In genomic region chr13:35079685-35080084, GRCm38 (mm10) we compare ENCODE assay signal across 25 mouse cellular contexts. TPM values are rescaled to one million over a fixed set of nuclear protein-coding genes. Genes with fewer than 3 reads are reported as not detected.
DNase-seq lines count a peak whose midpoint lies in the region; ATAC-seq and TF ChIP-seq lines count a peak whose summit lies in the region.
"Had no signal": no experiment of that assay in that cellular context is flagged by ENCODE, and none has a peak within 500 bp of the region (broad histone marks: within the 10 kb centered on the region; RNA-seq: fewer than 3 reads in every experiment).

No protein-coding gene starts in this region.

- no peak for TF ChIP-seq CTCF in MEL (IDR thresholded peaks at IDR 0.05 in 2 of 3, conservative IDR thresholded peaks at IDR 0.05 in 1 of 3; ENCODE audit: control insufficient read depth in 1 of 3, insufficient read depth in 1 of 3, low read depth in 2 of 3, low read length in 3 of 3, poor library complexity in 1 of 3, severe bottlenecking in 1 of 3)

- peak; percentile 22 to 71; a peak in 2 of 4 replicates for ATAC-seq in hematopoietic stem cell, adult 5-6 weeks (replicated peaks in 1 of 2; ENCODE audit: insufficient read depth in 1 of 2, low FRiP score in 2 of 2, low TSS enrichment in 1 of 2, low read depth in 1 of 2, poor library complexity in 2 of 2, severe bottlenecking in 2 of 2)
- no peak for ATAC-seq in frontal cortex, adult (ENCODE audit: low TSS enrichment)
- ATAC-seq: activated CD4-positive, CD25-positive, alpha-beta regulatory T cell, adult 4 months; CD4-positive, CD25-positive, alpha-beta regulatory T cell, adult 4 months; forebrain, embryonic 15.5 days; hindbrain, postnatal 0 days; Patski had no signal

- H3K9me3 ChIP-seq in MEL (replicated peaks; ENCODE audit: insufficient read depth, low read length), result no peaks in the 10 kb centered on the region
- H3K9me3 ChIP-seq: embryonic facial prominence, embryonic 15.5 days; forebrain, embryonic 15.5 days; G1E; hindbrain, embryonic 13.5 days had no signal

- no peak for TF ChIP-seq RAD21 in MEL (IDR thresholded peaks at IDR 0.05; ENCODE audit: low read depth, low read length)

- no peak overlapping the region for H3K4me3 ChIP-seq in MEL (ENCODE audit: control insufficient read depth in 1 of 2, insufficient read depth in 1 of 2, low read depth in 2 of 2, low read length in 2 of 2)
- H3K4me3 ChIP-seq: embryonic facial prominence, embryonic 15.5 days; erythroblast, embryonic 14.5 days; forebrain, embryonic 15.5 days; hindbrain, embryonic 13.5 days had no signal

- H3K27me3 ChIP-seq in MEL (ENCODE audit: control insufficient read depth in 1 of 2, insufficient read depth in 2 of 2, low read length in 2 of 2), result peaks cover 0 to 1% of the 10 kb centered on the region in 2 experiments; a peak in 2 of 4 replicates
- H3K27me3 ChIP-seq: embryonic facial prominence, embryonic 15.5 days; forebrain, embryonic 15.5 days; hindbrain, embryonic 13.5 days; Patski had no signal

- no peaks in the 10 kb centered on the region for H3K4me1 ChIP-seq in MEL (ENCODE audit: control insufficient read depth in 1 of 2, insufficient read depth in 2 of 2, low read length in 2 of 2)
- H3K4me1 ChIP-seq: embryonic facial prominence, embryonic 15.5 days; forebrain, embryonic 15.5 days; hindbrain, embryonic 13.5 days had no signal

- no peak for TF ChIP-seq POLR2A in MEL (IDR thresholded peaks at IDR 0.05; ENCODE audit: control insufficient read depth in 1 of 2, insufficient read depth in 1 of 2, low read depth in 1 of 2, low read length in 2 of 2, poor library complexity in 1 of 2)

- no peak overlapping the region for H3K27ac ChIP-seq in MEL (ENCODE audit: control insufficient read depth, low read depth, low read length)
- H3K27ac ChIP-seq: embryonic facial prominence, embryonic 15.5 days; forebrain, embryonic 15.5 days; hindbrain, embryonic 13.5 days; hindbrain, postnatal 0 days had no signal

- no peaks in the 10 kb centered on the region for H3K79me2 ChIP-seq in MEL (ENCODE audit: control insufficient read depth, insufficient read depth, low read length, poor library complexity)

- peak; percentile 37 to 66; a peak in 1 of 4 replicates for TF ChIP-seq EP300 in MEL (IDR thresholded peaks at IDR 0.05; ENCODE audit: low read depth in 1 of 2, low read length in 2 of 2)

- no peaks in the 10 kb centered on the region for H3K36me3 ChIP-seq in MEL (ENCODE audit: control insufficient read depth in 1 of 2, insufficient read depth in 2 of 2, low read length in 2 of 2)
- H3K36me3 ChIP-seq: embryonic facial prominence, embryonic 15.5 days; forebrain, embryonic 15.5 days; G1E; hindbrain, embryonic 13.5 days had no signal

- no peak overlapping the region for H3K9ac ChIP-seq in MEL (ENCODE audit: control insufficient read depth, low read depth, low read length, poor library complexity, severe bottlenecking)
- H3K9ac ChIP-seq: embryonic facial prominence, embryonic 15.5 days; forebrain, embryonic 15.5 days; hindbrain, embryonic 13.5 days had no signal

- peak; percentile 71 for DNase-seq in kidney, adult 9 months
- DNase-seq in kidney, postnatal 4 days, result no peak
- DNase-seq in 416B (ENCODE audit: low read depth) (peak; percentile 34), MEL (ENCODE audit: low read depth, low spot score) (peak; percentile 47)
- DNase-seq in urinary bladder, adult 18-20 months (ENCODE audit: low spot score in 2 of 2), result no peak
- DNase-seq in testis, postnatal 14 days (ENCODE audit: low spot score), result no peak
- DNase-seq: adrenal gland, postnatal 14 days; B cell, adult 2 months; cerebellum, adult 18-20 months; cerebellum, adult 9-11 months; embryo, embryonic 11 days; gastrocnemius, postnatal 10 days; heart, postnatal 10 days; heart, postnatal 4 days had no signal

TF ChIP-seq in MEL, 35 proteins besides CTCF, POLR2A, EP300 and RAD21:
- no peak for TF ChIP-seq MXI1 (IDR thresholded peaks at IDR 0.05; ENCODE audit: low read depth, low read length)
- TF ChIP-seq RCOR1 (IDR thresholded peaks at IDR 0.05; ENCODE audit: low read depth, low read length), result peak; percentile 96
- TF ChIP-seq E2F4 (IDR thresholded peaks at IDR 0.05; ENCODE audit: borderline replicate concordance, low read depth, low read length), result no peak
- TF ChIP-seq MAZ (IDR thresholded peaks at IDR 0.05; ENCODE audit: low read depth, low read length), result no peak
- peak; percentile 43 for TF ChIP-seq GATA1 (IDR thresholded peaks at IDR 0.05; ENCODE audit: low read depth, low read length)
- TF ChIP-seq TCF12 (IDR thresholded peaks at IDR 0.05; ENCODE audit: low read depth, low read length), result 0 out of 2 replicates have a peak, but pooled peaks have one; percentile 43
- no peak for TF ChIP-seq UBTF (IDR thresholded peaks at IDR 0.05; ENCODE audit: borderline replicate concordance, insufficient read depth, low read depth, low read length)

RNA-seq across cellular contexts. Expression of gene Eci2, which starts 52.8 kb away (rescaled TPM):
- 70.2 and 74.8 TPM in 2 replicates for total RNA-seq in MEL (2012; rRNA removed)
- 10 to 100 TPM in 1 of 2 experiments, not detected in 1; 81.1 TPM for polyA plus RNA-seq in MEL (2012; ENCODE audit: insufficient read depth in 1 of 2, insufficient read length in 2 of 2, low read depth in 1 of 2, low replicate concordance in 2 of 2, missing spikeins in 1 of 2)
- 75.4 and 79.4 TPM in 2 replicates for total RNA-seq in hematopoietic stem cell, adult 5-6 weeks (2017)

Comparison
In these comparisons a context has a peak if more than half of its experiments do, and no peak if none do; other contexts are left out.
1. DNase-seq: peak in kidney, adult 9 months (single experiment), 416B (single experiment) and MEL (single experiment); none in kidney, postnatal 4 days (0 of 2), urinary bladder, adult 18-20 months (0 of 2) and testis, postnatal 14 days (single experiment).